Mouse (Mus musculus) neural tube, embryonic 14.5 days (tissue): ENCODE measurements at regions not wholly inside any gene's neighbourhood (a gene's known extent, or its start where the extent isn't known, plus 50 kb on each side); places are given as distances from the start of the nearest gene placed in this dataset.

ENCODE experiments used
- ATAC-seq: fragments of 200-750 bp; cut with Nextera tagmentation; 2 replicates; pipeline ENCODE4 v1.8.0; 2017; ENCODE audit warnings: low read depth, mild to moderate bottlenecking, moderate TSS enrichment, moderate library complexity
- H3K27ac ChIP-seq: fragments of 300-500 bp; sonication (generic); 2 replicates; pipeline ENCODE4 v1.5.1; 2014; ENCODE audit warnings: low read depth, mild to moderate bottlenecking, control low read depth, low read length, moderate library complexity, mixed read lengths
- H3K27me3 ChIP-seq: fragments of 300-500 bp; sonication (generic); 2 replicates; pipeline ENCODE4 v1.6.1; 2014; ENCODE audit warnings: low read length; ENCODE audit not compliant: control insufficient read depth, insufficient read depth
- H3K36me3 ChIP-seq: fragments of 300-500 bp; sonication (generic); 2 replicates; pipeline ENCODE4 v1.6.1; 2014; ENCODE audit warnings: low read length, mixed read lengths; ENCODE audit not compliant: control insufficient read depth, insufficient read depth
- H3K4me1 ChIP-seq: fragments of 300-500 bp; sonication (generic); 2 replicates; pipeline ENCODE4 v1.6.1; 2014; ENCODE audit warnings: low read length; ENCODE audit not compliant: control insufficient read depth, insufficient read depth
- H3K4me2 ChIP-seq: fragments of 300-500 bp; sonication (generic); 2 replicates; pipeline ENCODE4 v1.6.1; 2014; ENCODE audit warnings: mild to moderate bottlenecking, low read depth, low read length, control low read depth
- H3K4me3 ChIP-seq: fragments of 300-500 bp; sonication (generic); 2 replicates; pipeline ENCODE4 v1.5.1; 2014; ENCODE audit warnings: low read depth, low read length, control low read depth, mixed read lengths
- H3K9ac ChIP-seq: fragments of 300-500 bp; sonication (generic); replicated peaks from 2 replicates; pipeline ENCODE4 v1.6.1; 2014; ENCODE audit warnings: low read depth, mild to moderate bottlenecking, control low read depth, low read length, mixed read lengths
- H3K9me3 ChIP-seq: fragments of 300-500 bp; sonication (generic); 2 replicates; pipeline ENCODE4 v1.6.1; 2016; ENCODE audit warnings: low read length; ENCODE audit not compliant: control insufficient read depth
- WGBS: fragments of 180-500 bp; shearing (Covaris S2); extraction: QIAGEN DNeasy Blood & Tissue Kit; methylation state at CpG from one replicate; pipeline ENCODE4 v1.1.7; 2014; 5-methylcytosine and 5-hydroxymethylcytosine counted together

DNA sequence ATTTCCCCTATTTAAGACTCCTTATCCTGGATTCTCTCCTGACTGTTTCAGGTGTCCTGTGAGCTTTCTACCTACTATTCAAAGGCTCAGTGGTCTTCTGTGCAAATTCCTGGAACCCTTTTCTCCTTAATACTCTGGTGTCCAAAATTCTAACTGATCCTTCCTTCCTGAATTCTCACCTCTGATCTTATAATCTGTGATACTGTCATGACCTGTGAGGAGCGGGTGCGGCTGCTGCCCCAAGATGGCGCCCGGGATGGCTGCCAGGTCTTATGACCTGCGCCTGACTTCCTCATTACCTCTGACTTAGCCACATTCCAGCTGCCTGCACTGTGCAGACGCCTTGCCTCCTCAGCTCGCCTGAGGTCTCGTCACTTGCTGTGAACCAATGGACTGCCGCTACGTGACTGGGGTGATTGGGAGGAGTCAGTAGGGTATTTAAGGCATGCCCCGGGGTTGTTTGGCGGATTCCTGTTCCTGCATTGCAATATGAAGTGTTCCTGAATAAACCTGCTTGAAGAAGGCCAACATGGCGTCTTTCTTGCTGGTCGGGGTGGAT, 131.2 kb downstream of the Ptbp2 start:
- H3K27ac ChIP-seq = no peak overlapping the region
- no peak overlapping the region for H3K4me3 ChIP-seq
- no peaks in the 10 kb centered on the region for H3K36me3 ChIP-seq
- H3K27me3 ChIP-seq = no peaks in the 10 kb centered on the region
- ATAC-seq = no peak
- H3K9ac ChIP-seq = no peak overlapping the region
- H3K4me2 ChIP-seq = no peak overlapping the region
- no peaks in the 10 kb centered on the region for H3K4me1 ChIP-seq
- 95% methylated on average over 14 of the region's 14 CpGs for WGBS
- H3K9me3 ChIP-seq = no peaks in the 10 kb centered on the region

DNA sequence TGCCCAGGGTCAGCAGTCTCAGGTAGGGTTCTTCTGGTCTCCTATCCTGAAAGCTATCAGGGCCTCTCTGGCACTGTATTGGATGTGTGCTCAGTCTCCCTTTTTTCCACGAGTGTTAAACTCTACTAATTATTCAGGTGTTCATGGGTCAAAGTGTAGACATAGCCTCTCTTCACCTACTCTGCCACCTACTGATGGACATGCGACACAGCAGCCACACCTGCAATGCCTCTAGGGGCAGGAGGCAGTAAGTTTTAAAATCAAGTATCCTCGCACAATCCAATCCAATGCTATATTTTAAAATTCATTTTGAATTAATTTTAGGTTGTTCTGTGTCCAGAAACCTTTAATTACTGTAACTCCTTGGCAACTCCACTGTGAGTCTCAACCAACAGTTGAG, 145.6 kb downstream of the Ptbp2 start:
- Histone ChIP-seq H3K27ac (no peak overlapping the region), H3K4me3 (no peak overlapping the region), H3K27me3 (no peaks in the 10 kb centered on the region), H3K4me2 (no peak overlapping the region), H3K9me3 (no peaks in the 10 kb centered on the region), H3K9ac (no peak overlapping the region), H3K4me1 (no peaks in the 10 kb centered on the region), H3K36me3 (no peaks in the 10 kb centered on the region)
- 50% methylated on average over 3 of the region's 3 CpGs for WGBS
- no peak for ATAC-seq

DNA sequence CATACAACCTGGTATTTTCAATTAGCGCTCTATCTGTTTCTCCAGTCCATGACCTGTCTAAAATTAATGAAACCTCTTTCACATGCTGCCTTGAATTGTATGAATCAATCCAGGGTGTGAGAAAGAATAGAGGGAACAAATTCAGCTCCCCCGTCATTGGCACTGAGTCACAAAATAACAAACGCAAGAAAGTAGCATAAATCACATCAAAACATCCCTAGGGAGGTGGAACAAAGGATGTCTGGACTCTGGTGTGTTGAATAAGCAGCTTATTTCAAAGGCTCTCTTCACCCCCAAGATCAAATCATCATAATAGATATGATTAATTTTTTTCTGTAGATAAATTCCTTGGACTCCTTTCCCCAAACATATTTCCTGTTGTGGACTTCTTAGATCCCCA, 148.6 kb downstream of the Ptbp2 start:
- Histone ChIP-seq H3K4me3 (no peak overlapping the region), H3K36me3 (no peaks in the 10 kb centered on the region), H3K9me3 (no peaks in the 10 kb centered on the region), H3K4me1 (no peaks in the 10 kb centered on the region), H3K4me2 (no peak overlapping the region), H3K27me3 (no peaks in the 10 kb centered on the region), H3K27ac (no peak overlapping the region), H3K9ac (no peak overlapping the region)
- no peak for ATAC-seq
- WGBS = 33% methylated on average over 3 of the region's 3 CpGs

DNA sequence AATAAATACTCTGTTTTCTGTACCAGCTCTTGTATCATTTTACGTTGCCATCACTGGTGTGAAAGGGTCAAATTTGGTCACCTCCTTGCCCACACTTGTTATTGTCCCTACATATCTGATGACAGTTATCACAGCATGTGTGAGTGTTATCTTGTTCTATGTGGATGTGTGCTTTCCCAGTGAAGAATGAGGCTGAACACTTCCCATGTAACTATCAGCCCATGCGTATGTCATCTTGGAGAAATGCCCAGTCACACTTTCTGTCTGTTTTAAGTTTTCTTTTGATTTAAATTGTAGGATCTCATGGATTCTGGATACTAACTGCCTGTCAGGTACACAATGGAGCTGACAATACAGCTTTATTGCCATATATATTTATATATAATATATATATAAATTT, 150.8 kb downstream of the Ptbp2 start:
- Histone ChIP-seq H3K4me3 (no peak overlapping the region), H3K4me2 (no peak overlapping the region), H3K27ac (no peak overlapping the region), H3K27me3 (no peaks in the 10 kb centered on the region), H3K9me3 (no peaks in the 10 kb centered on the region), H3K36me3 (no peaks in the 10 kb centered on the region), H3K9ac (no peak overlapping the region), H3K4me1 (no peaks in the 10 kb centered on the region)
- ATAC-seq = no peak
- WGBS = 82% methylated on average over 2 of the region's 2 CpGs

DNA sequence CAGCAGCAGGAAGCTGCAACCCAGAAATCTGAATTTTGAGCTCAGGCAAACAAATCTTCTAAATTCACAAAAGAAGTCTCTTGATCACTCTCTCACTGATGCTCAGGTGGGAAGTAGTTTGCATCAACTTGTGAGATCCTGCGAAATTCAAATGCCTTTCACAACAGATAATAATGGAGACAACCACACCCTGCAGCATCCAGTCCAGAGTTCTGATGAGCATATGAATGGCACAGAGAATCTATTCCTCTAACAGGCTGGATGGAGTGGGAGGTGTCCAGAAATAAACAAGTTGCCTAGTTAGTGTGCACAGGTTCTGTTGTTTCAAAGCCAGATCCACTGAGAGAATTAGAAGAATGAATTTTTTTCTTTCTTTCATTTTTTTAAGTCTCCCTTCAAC, 178.2 kb downstream of the Ptbp2 start:
- ATAC-seq = no peak
- H3K27me3 ChIP-seq = no peaks in the 10 kb centered on the region
- no peaks in the 10 kb centered on the region for H3K4me1 ChIP-seq
- no peak overlapping the region for H3K4me3 ChIP-seq
- no peak overlapping the region for H3K9ac ChIP-seq
- no peaks in the 10 kb centered on the region for H3K9me3 ChIP-seq
- no peaks in the 10 kb centered on the region for H3K36me3 ChIP-seq
- 84% methylated on average over 1 of the region's 1 CpGs for WGBS
- no peak overlapping the region for H3K4me2 ChIP-seq
- H3K27ac ChIP-seq = no peak overlapping the region

DNA sequence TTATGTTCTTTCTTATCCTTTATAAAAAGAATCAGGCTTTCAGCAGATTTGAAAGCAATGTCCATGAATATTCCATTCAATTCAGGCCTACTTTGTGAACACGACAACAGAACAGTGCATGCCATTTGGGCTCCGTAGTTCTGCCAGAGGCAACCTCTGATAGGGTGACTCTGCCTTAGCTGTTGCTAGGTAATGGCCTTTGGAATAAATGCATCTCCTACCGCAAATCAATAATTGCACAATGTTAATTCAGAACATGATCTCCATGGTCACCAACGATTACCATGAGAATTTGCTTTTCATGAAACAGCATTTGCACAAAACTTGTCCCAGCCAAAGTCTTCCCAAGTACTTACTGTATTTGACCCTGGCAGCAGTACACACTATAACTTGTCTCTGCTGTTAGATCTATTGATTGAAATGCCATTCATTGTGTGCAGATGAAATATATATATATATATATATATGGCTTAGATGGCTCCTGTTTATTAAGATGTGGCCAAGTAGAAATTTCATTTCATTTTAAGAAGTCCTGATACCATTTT, 195.3 kb downstream of the Ptbp2 start:
- ATAC-seq = no peak
- Histone ChIP-seq H3K4me3 (no peak overlapping the region), H3K4me2 (no peak overlapping the region), H3K27ac (no peak overlapping the region), H3K4me1 (no peaks in the 10 kb centered on the region), H3K27me3 (no peaks in the 10 kb centered on the region), H3K9ac (no peak overlapping the region), H3K9me3 (no peaks in the 10 kb centered on the region), H3K36me3 (no peaks in the 10 kb centered on the region)
- 26% methylated on average over 4 of the region's 4 CpGs for WGBS

DNA sequence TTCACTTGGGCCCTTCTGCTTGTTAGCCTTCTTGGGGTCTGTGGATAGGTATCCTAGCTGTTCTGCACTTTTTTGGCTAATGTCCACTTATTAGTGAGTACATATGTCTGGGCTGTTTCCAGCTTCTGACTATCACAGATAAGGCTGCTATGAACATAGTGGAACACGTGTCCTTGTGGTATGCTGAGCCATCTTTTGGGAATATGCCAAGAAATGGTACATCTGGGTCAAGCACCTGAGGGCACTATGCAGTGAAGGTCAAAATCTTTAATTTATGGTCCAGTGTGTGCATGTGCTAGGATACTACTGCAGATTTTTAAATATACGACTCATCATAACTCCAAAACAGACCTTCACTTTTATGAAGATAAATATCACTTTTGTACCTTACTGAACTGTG, 196.3 kb downstream of the Ptbp2 start:
- H3K27me3 ChIP-seq = no peaks in the 10 kb centered on the region
- H3K9me3 ChIP-seq = no peaks in the 10 kb centered on the region
- 80% methylated on average over 2 of the region's 2 CpGs for WGBS
- no peaks in the 10 kb centered on the region for H3K36me3 ChIP-seq
- no peak overlapping the region for H3K9ac ChIP-seq
- ATAC-seq = no peak
- H3K4me1 ChIP-seq = no peaks in the 10 kb centered on the region
- H3K4me2 ChIP-seq = no peak overlapping the region
- no peak overlapping the region for H3K27ac ChIP-seq
- no peak overlapping the region for H3K4me3 ChIP-seq

DNA sequence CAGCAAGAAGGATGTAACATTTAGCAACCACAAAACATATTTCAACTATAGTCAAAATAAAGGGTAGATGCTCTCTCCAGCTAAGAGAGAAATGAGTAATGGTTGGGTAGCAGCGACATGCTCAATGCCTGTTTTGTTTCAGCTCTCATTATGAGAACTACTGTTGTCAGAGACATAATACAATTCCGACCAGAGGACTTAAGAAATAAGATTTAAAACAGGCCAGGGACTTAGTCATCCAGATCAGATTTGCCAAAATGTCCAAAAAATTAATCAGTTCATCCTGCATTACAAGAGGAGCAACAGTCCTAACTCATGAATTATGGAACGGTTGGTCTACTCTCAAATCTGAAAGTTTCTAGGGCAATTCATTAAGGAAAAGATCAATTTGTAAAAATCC, 208.8 kb downstream of the Ptbp2 start:
- Histone ChIP-seq H3K27me3 (no peaks in the 10 kb centered on the region), H3K36me3 (no peaks in the 10 kb centered on the region), H3K9ac (no peak overlapping the region), H3K4me3 (no peak overlapping the region), H3K27ac (no peak overlapping the region), H3K9me3 (no peaks in the 10 kb centered on the region), H3K4me2 (no peak overlapping the region), H3K4me1 (no peaks in the 10 kb centered on the region)
- WGBS = 86% methylated on average over 3 of the region's 3 CpGs
- no peak for ATAC-seq

DNA sequence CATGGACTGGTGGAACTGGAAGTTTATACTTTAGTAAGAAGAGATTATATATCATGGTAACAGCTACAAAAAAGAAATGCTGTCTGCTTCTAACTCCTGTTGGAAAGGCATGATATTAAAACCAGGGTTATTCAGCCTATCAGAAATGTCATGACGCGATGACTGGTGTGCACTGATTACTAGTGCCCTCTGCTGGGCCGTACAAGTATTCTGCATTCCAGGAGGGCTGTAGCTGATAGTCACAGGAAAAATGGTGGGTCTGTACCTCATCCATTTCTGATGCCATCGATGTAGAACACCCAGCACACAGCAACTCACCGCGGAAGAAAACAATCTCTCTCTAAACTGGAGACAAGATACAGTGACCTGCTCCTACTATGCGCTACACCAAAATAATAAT, 246.4 kb downstream of the Ptbp2 start:
- Histone ChIP-seq H3K9me3 (no peaks in the 10 kb centered on the region), H3K4me3 (no peak overlapping the region), H3K27me3 (no peaks in the 10 kb centered on the region), H3K4me2 (no peak overlapping the region), H3K4me1 (no peaks in the 10 kb centered on the region), H3K9ac (no peak overlapping the region), H3K27ac (no peak overlapping the region), H3K36me3 (no peaks in the 10 kb centered on the region)
- WGBS = 79% methylated on average over 7 of the region's 7 CpGs
- no peak for ATAC-seq
